Mouse (Mus musculus) G1E (cell line): ENCODE data around the gene Srrm4.

Source experiments
- CTCF ChIP-seq: IDR thresholded peaks from 2 replicates; pipeline ENCODE4 v1.5.1; 2012; ENCODE audit warnings: low read depth, low read length, inconsistent platforms, mixed read lengths
- GATA1 ChIP-seq: IDR thresholded peaks from 2 replicates; pipeline ENCODE4 v1.6.1; 2012; ENCODE audit warnings: borderline replicate concordance, low read length, inconsistent platforms, mixed read lengths
- GATA2 ChIP-seq: IDR thresholded peaks from 2 replicates; pipeline ENCODE4 v1.6.1; 2012; ENCODE audit warnings: low read depth, low read length, inconsistent platforms, borderline replicate concordance
- POLR2AphosphoS5 ChIP-seq: IDR thresholded peaks from 2 replicates; pipeline ENCODE4 v1.6.1; 2012; ENCODE audit warnings: low read depth, low read length, inconsistent platforms; ENCODE audit not compliant: insufficient replicate concordance
- TAL1 ChIP-seq: conservative IDR thresholded peaks from 2 replicates; pipeline ENCODE4 v1.6.1; 2012; ENCODE audit warnings: low read depth, low read length, inconsistent platforms, mixed read lengths

DNA sequence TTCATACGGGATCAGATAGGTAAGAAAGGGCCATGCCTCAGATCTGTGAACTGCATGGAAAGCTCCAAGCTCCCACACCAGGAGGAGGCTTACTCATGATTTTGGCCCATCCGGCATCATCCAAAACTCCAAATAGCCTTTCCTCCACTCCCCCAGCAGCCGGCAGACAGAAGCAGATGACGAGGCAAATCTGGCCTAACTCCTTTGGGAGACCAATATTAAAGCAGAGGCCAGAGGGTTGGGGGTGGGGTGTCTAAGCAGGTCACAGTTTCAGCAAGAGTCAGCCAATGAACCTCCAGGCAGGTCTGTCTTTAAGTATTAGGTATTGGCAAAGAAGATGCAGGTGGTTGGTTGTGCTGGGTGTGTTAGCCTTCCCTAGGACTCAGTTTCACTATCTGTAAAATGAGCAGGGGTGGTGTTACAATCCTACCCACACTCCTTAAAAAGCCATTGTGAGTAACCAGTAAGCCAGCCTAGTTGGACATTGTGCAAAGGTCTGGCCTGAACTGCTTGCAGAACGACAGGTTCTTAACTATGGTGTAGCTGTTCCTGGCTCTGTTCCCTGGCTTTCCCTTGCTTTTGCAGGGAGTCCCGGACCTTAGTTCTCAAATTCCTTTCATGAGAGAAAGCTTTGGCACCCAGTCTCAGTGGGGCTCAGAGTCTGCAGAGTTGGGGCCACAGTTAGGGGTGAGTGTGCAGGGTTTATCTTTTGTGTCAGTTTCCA is 172.1 kb downstream of the Srrm4 start:
- TF ChIP-seq CTCF (no peak), POLR2AphosphoS5 (no peak), GATA1 (no peak), TAL1 (no peak), GATA2 (no peak)
